Mouse (Mus musculus) layer of hippocampus, adult 8-10 months (tissue): Measurements from ENCODE around the gene Ppp1r8. TPM values are rescaled to one million over a fixed set of nuclear protein-coding genes. Genes with fewer than 3 reads are reported as not detected.

ENCODE experiments used
- DNase-seq, 2 experiments: peaks; one replicate each; pipeline ENCODE4 v3.0.0; 2022; ENCODE audit warnings: low spot score in 2 of 2
- total RNA-seq, 4 experiments: library from RNA; stranded (reverse); gene quantifications; 2 replicates each; pipeline ENCODE4 v1.2.4; 2022

Gene Ppp1r8
- total RNA-seq, 4 experiments from 2014 or later = 37.9 to 43.2 (median 40.3) TPM

DNA sequence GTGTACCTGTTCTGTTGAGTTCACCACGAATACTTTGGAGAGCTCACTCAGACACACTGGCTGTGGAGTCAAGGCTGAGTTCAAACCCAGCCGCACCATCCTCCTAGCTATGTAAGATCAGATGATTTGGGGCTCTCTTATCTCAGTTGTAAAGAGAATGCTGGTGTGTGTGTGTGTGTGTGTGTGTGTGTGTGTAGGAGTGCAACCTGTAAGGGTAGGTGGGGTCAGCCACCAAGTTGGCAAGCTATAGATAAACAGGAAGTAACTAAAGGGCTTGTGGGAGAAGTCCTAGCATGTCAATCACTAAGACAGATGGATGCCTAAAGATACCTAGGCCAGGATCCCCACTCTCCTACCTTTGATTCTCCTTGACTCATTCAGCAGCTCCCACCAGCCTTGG, 59.2 kb downstream of the Ppp1r8 start:
- DNase-seq = no peak

GRCm38 (mm10) chr4:132780288-132780687, 62.7 kb downstream of the Ppp1r8 start:
- no peak for DNase-seq

- no peak for DNase-seq
Observed at GRCm38 (mm10) chr4:132778562-132779201, 64.3 kb downstream of the Ppp1r8 start.

Other genes starting within 250 kb of the Ppp1r8 start
- 10 to 100 TPM; 28.7 to 31.1 (median 29.0) TPM for gene Eya3, start 204.2 kb downstream of the Ppp1r8 start, total RNA-seq
- 1 to 10 TPM; 2.9 to 4.5 (median 3.6) TPM for gene Xkr8, start 110.6 kb downstream of the Ppp1r8 start, total RNA-seq
- 1 to 10 TPM; 3.4 to 4.6 (median 4.0) TPM for gene Smpdl3b, start 85.9 kb downstream of the Ppp1r8 start, total RNA-seq
- gene Rpa2, start 74.8 kb downstream of the Ppp1r8 start, total RNA-seq = 10 to 100 TPM; 13.3 to 15.7 (median 15.1) TPM
- gene Themis2, start 46.8 kb downstream of the Ppp1r8 start, total RNA-seq = 1 to 10 TPM in 2 of 4 experiments, under 1 TPM in 2; 0.62 to 3.9 (median 1.6) TPM
- gene Stx12, start 41.3 kb upstream of the Ppp1r8 start, total RNA-seq = 100 to 1,000 TPM in 2 of 4 experiments, 10 to 100 TPM in 2; 97.1 to 116 (median 106) TPM
- 10 to 100 TPM; 47.4 to 67.7 (median 53.2) TPM for gene Fam76a, start 79.4 kb upstream of the Ppp1r8 start, total RNA-seq
- 1 to 10 TPM in 2 of 4 experiments, under 1 TPM in 1, not detected in 1; 0.19 to 3.9 (median 3.4) TPM for gene Fgr, start 130.9 kb upstream of the Ppp1r8 start, total RNA-seq
- gene Ahdc1, start 168.1 kb upstream of the Ppp1r8 start, total RNA-seq = 100 to 1,000 TPM in 3 of 4 experiments, 10 to 100 TPM in 1; 99.1 to 116 (median 106) TPM